Mouse (Mus musculus) spleen, adult 10 weeks (tissue): Measurements from ENCODE around the gene Fubp1. TPM values are rescaled to one million over a fixed set of nuclear protein-coding genes. Genes with fewer than 3 reads are reported as not detected.

Experiments used
- polyA plus RNA-seq: library from polyadenylated mRNA; stranded (reverse); fragments of 350-450 nt; fragmentation: Illumina TruSeq; extraction: RNeasy Lipid Tissue Mini Kit (QIAGEN cat#74804); gene quantifications from one replicate; pipeline ENCODE4 v1.2.3, GENCODE M21; 2015; ENCODE audit warnings: low replicate concordance; ENCODE audit not compliant: insufficient read depth

The Fubp1 gene
- 217 TPM for polyA plus RNA-seq

DNA sequence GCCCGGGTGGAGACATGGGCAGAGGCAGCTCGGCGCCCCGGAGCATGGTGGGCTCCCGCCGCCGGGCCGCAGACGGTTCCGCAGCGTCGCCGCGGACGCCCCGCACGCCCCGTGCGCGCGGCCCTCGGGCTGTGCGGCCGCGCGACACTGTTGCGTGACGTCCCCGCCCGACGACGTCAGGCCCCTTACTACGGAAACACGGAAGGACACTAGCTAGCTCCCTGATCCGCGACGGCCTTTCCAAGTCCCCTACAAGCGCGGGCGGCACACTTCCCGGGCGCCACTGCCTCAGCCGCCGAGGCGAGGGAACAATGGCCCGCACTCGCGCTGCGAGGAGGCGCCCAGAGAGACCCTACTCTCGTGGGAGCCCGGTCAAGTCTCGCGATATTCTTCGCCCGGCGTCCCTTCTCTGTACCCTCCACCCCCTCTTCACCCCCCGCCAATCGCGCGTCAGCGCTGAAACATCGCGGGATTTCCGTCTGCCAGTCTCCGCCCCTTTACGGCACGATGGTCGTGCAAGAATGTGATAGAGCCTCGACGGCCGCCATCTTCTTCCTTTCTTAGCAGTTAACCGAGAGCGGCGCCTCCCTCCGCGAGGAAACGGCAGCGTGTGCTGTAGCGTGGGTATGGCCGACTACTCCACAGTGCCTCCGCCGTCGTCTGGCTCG lies at the start of gene Fubp1, which contains the start of gene Dnajb4:
Gene Fubp1, plus strand, starts transcription at position 456 of the 668 bp plus-strand sequence.
Gene Dnajb4, minus strand, starts transcription at position 336 of the 668 bp plus-strand sequence.

DNA sequence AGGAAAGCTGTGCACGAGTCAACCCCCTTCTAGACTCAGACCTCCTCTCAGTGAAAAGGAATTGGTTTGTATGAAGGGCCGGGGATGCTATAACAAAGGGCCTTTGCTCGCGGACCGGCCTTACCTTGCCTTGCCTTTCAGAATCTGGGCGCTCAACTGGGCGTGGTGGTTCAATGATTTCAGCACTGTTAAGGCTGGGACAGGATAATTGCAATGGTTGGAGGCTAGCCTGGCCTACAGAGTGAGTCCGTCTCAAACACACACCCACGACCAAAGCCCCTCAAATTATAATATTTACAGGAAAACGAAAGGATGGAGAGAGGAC lies 44.2 kb upstream of the Fubp1 start, which contains the start of gene Gipc2:
Gene Gipc2, minus strand, starts transcription at position 132 of the 325 bp plus-strand sequence.

DNA sequence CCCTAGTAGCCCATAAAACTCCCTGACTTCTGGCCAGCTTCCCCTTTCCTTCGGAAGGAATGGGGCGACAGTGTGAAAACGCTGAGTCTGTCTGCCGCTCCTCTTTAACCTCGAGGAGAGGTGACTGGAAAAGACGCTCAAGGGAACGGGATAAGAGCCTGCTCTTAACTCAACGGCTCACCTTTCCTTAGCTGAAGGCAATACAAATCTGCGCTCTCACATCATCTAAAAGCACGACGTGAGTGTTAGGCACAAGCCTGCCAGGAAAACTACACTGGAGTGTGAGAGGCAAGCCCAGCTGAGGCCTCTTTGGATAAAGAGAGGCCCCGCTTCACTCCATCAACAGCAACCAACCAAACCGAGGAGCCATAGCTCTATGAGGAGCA lies 55.8 kb downstream of the Fubp1 start, which contains the start of gene Nexn:
Gene Nexn, minus strand, starts transcription at position 315 of the 386 bp plus-strand sequence.

Other genes with a start within 250 kb of the Fubp1 start
- 1.2 TPM for gene Gipc2, start 44.2 kb upstream of the Fubp1 start, polyA plus RNA-seq
- gene Dnajb4, start 120 bp upstream of the Fubp1 start, polyA plus RNA-seq = 43.9 TPM
- gene Nexn, start 55.9 kb downstream of the Fubp1 start, polyA plus RNA-seq = 20.7 TPM
- gene Miga1, start 130.0 kb downstream of the Fubp1 start, polyA plus RNA-seq = 18.7 TPM
- gene Usp33, start 136.1 kb downstream of the Fubp1 start, polyA plus RNA-seq = 72.5 TPM
- 72.4 TPM for gene Zzz3, start 185.1 kb downstream of the Fubp1 start, polyA plus RNA-seq